Mouse (Mus musculus): ENCODE results near the gene Med20. TPM values are rescaled to one million over a fixed set of nuclear protein-coding genes. Genes with fewer than 3 reads are reported as not detected.

Gene Med20
- total and polyA plus RNA-seq, 3 experiments = 45.7 to 62.6 TPM; not detected in 1

DNA sequence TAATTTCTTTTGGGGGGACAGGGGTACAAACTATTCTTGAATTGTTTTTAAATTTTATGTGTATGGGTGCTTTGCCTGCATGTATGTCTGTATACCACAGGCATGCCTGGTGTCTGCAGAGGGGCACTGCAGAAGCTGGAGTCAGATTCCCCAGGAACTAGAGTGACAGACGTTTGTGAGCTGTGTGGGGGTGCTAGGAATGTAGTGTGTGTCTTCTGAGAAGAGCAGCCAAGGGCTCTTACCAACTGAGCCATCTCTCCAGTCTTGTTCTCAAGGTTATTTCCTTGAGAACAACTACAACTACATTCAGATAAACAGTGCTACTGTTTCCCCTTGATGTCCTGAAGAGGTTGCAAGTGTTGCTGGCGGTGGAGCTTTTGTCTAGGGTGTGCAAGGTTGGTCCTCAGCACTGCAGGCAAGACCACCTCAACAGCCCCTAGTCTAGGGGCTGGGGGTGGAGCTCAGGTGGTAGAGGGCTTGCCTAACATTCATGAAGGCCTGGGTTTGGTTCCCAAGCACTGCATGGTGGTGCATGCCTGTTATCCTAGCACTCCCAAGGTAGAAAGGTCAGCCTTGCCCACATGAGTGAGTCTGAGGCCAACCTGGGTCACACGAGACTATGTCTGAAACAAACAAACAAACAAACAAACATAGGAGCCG is 20.9 kb downstream of the Med20 start:
- H3K79me2 ChIP-seq (ENCODE audit: control insufficient read depth, insufficient read depth, low read length, poor library complexity) = peaks cover 19% of the 10 kb centered on the region
- no peak overlapping the region for H3K27ac ChIP-seq (ENCODE audit: control insufficient read depth, low read depth, low read length)
- TF ChIP-seq ELF1 (IDR thresholded peaks at IDR 0.05; ENCODE audit: low read depth, low read length) (no peak), NRF1 (IDR thresholded peaks at IDR 0.05; ENCODE audit: insufficient read depth, low read depth, low read length, poor library complexity, severe bottlenecking) (no peak), CTCF (IDR thresholded peaks at IDR 0.05 in 2 of 3, conservative IDR thresholded peaks at IDR 0.05 in 1 of 3; ENCODE audit: control insufficient read depth in 1 of 3, insufficient read depth in 1 of 3, low read depth in 2 of 3, low read length in 3 of 3, poor library complexity in 1 of 3, severe bottlenecking in 1 of 3) (no peak), EP300 (IDR thresholded peaks at IDR 0.05; ENCODE audit: low read depth in 1 of 2, low read length in 2 of 2) (no peak), MAX (IDR thresholded peaks at IDR 0.05; ENCODE audit: low read length) (no peak), TCF12 (IDR thresholded peaks at IDR 0.05; ENCODE audit: low read depth, low read length) (no peak)
- no peak overlapping the region for H3K9ac ChIP-seq (ENCODE audit: control insufficient read depth, low read depth, low read length, poor library complexity, severe bottlenecking)
- no peaks in the 10 kb centered on the region for H3K27me3 ChIP-seq (ENCODE audit: control insufficient read depth in 1 of 2, insufficient read depth in 2 of 2, low read length in 2 of 2)
- no peak for DNase-seq (ENCODE audit: low read depth, low spot score)
- no peaks in the 10 kb centered on the region for H3K9me3 ChIP-seq (replicated peaks; ENCODE audit: insufficient read depth, low read length)
- peaks cover 2 to 28% of the 10 kb centered on the region in 2 experiments; a peak in 3 of 4 replicates for H3K36me3 ChIP-seq (ENCODE audit: control insufficient read depth in 1 of 2, insufficient read depth in 2 of 2, low read length in 2 of 2)
- no peak overlapping the region for H3K4me3 ChIP-seq (ENCODE audit: control insufficient read depth in 1 of 2, insufficient read depth in 1 of 2, low read depth in 2 of 2, low read length in 2 of 2)
- peaks cover 11 to 29% of the 10 kb centered on the region in 2 experiments for H3K4me1 ChIP-seq (ENCODE audit: control insufficient read depth in 1 of 2, insufficient read depth in 2 of 2, low read length in 2 of 2)

GRCm38 (mm10) chr17:47633999-47634770 is 22.8 kb downstream of the Med20 start:
- H3K36me3 ChIP-seq (ENCODE audit: control insufficient read depth in 1 of 2, insufficient read depth in 2 of 2, low read length in 2 of 2) = peaks cover 2 to 24% of the 10 kb centered on the region in 2 experiments; a peak in 3 of 4 replicates

GRCm38 (mm10) chr17:47642992-47643391 is 31.6 kb downstream of the Med20 start:
- Histone ChIP-seq H3K9ac (ENCODE audit: control insufficient read depth, low read depth, low read length, poor library complexity, severe bottlenecking) (no peak overlapping the region), H3K36me3 (ENCODE audit: control insufficient read depth in 1 of 2, insufficient read depth in 2 of 2, low read length in 2 of 2) (no peaks in the 10 kb centered on the region), H3K4me1 (ENCODE audit: control insufficient read depth in 1 of 2, insufficient read depth in 2 of 2, low read length in 2 of 2) (no peaks in the 10 kb centered on the region), H3K27me3 (ENCODE audit: control insufficient read depth in 1 of 2, insufficient read depth in 2 of 2, low read length in 2 of 2) (no peaks in the 10 kb centered on the region), H3K9me3 (replicated peaks; ENCODE audit: insufficient read depth, low read length) (no peaks in the 10 kb centered on the region), H3K27ac (ENCODE audit: control insufficient read depth, low read depth, low read length) (no peak overlapping the region), H3K4me3 (ENCODE audit: control insufficient read depth in 1 of 2, insufficient read depth in 1 of 2, low read depth in 2 of 2, low read length in 2 of 2) (no peak overlapping the region), H3K79me2 (ENCODE audit: control insufficient read depth, insufficient read depth, low read length, poor library complexity) (no peaks in the 10 kb centered on the region)
- peak; percentile 60 for DNase-seq (ENCODE audit: low read depth, low spot score)
- no peak for TF ChIP-seq TAL1 (IDR thresholded peaks at IDR 0.05; ENCODE audit: low read length)
- peak; percentile 17 to 53 (median 20); a peak in 5 of 6 replicates for TF ChIP-seq CTCF (IDR thresholded peaks at IDR 0.05 in 2 of 3, conservative IDR thresholded peaks at IDR 0.05 in 1 of 3; ENCODE audit: control insufficient read depth in 1 of 3, insufficient read depth in 1 of 3, low read depth in 2 of 3, low read length in 3 of 3, poor library complexity in 1 of 3, severe bottlenecking in 1 of 3)
- TF ChIP-seq ZC3H11A (IDR thresholded peaks at IDR 0.05; ENCODE audit: low read depth, low read length) = no peak
- TF ChIP-seq NELFE (IDR thresholded peaks at IDR 0.05; ENCODE audit: low read depth, low read length) = no peak
- no peak for TF ChIP-seq USF2 (IDR thresholded peaks at IDR 0.05; ENCODE audit: borderline replicate concordance in 1 of 2, insufficient read depth in 1 of 2, low read depth in 1 of 2, low read length in 2 of 2)
- TF ChIP-seq SMC3 (IDR thresholded peaks at IDR 0.05; ENCODE audit: low read depth, low read length) = peak; percentile 34; the same call in 1 of the 2 replicates

More at GRCm38 (mm10) chr17:47633999-47634770, 22.8 kb downstream of the Med20 start:
- Histone ChIP-seq H3K79me2 (ENCODE audit: control insufficient read depth, insufficient read depth, low read length, poor library complexity) (peaks cover 16% of the 10 kb centered on the region), H3K4me1 (ENCODE audit: control insufficient read depth in 1 of 2, insufficient read depth in 2 of 2, low read length in 2 of 2) (peaks cover 11 to 19% of the 10 kb centered on the region in 2 experiments), H3K4me3 (ENCODE audit: control insufficient read depth in 1 of 2, insufficient read depth in 1 of 2, low read depth in 2 of 2, low read length in 2 of 2) (peak overlapping the region in 1 of 2 experiments; percentile 19; a peak in 1 of 4 replicates), H3K27me3 (ENCODE audit: control insufficient read depth in 1 of 2, insufficient read depth in 2 of 2, low read length in 2 of 2) (no peaks in the 10 kb centered on the region), H3K27ac (ENCODE audit: control insufficient read depth, low read depth, low read length) (peak overlapping the region; percentile 19), H3K9ac (ENCODE audit: control insufficient read depth, low read depth, low read length, poor library complexity, severe bottlenecking) (peak overlapping the region; percentile 21; the same call in 1 of the 2 replicates), H3K9me3 (replicated peaks; ENCODE audit: insufficient read depth, low read length) (no peaks in the 10 kb centered on the region)
- peak; percentile 18; the same call in 1 of the 2 replicates for TF ChIP-seq SIN3A (IDR thresholded peaks at IDR 0.05; ENCODE audit: low read length)
- 0 out of 2 replicates have a peak, but pooled peaks have one; percentile 10 for TF ChIP-seq RCOR1 (IDR thresholded peaks at IDR 0.05; ENCODE audit: low read depth, low read length)
- TF ChIP-seq ELF1 (IDR thresholded peaks at IDR 0.05; ENCODE audit: low read depth, low read length) = no peak
- DNase-seq (ENCODE audit: low read depth, low spot score) = peak; percentile 37
